Mouse (Mus musculus) lung, postnatal 0 days (tissue): Measurements from ENCODE around the gene Ccdc120. TPM values are rescaled to one million over a fixed set of nuclear protein-coding genes. Genes with fewer than 3 reads are reported as not detected.

Source experiments
- ATAC-seq: fragments of 200-750 bp; cut with Nextera tagmentation; 2 replicates; pipeline ENCODE4 v1.8.0; 2017; ENCODE audit warnings: moderate library complexity
- DNase-seq: peaks from one replicate; pipeline ENCODE4 v3.0.0-alpha.2; 2016; ENCODE audit warnings: low spot score
- H3K27ac ChIP-seq: fragments of 300-500 bp; sonication (generic); 2 replicates; pipeline ENCODE4 v1.5.1; 2014; ENCODE audit warnings: antibody characterized with exemption, mild to moderate bottlenecking, low read length, mixed read lengths
- H3K27me3 ChIP-seq: fragments of 300-500 bp; sonication (generic); replicated peaks from 2 replicates; pipeline ENCODE4 v1.6.1; 2014; ENCODE audit warnings: low read length, mixed read lengths; ENCODE audit not compliant: insufficient read depth
- H3K36me3 ChIP-seq: fragments of 300-500 bp; sonication (generic); 2 replicates; pipeline ENCODE4 v1.6.1; 2014; ENCODE audit warnings: low read length, mixed read lengths; ENCODE audit not compliant: insufficient read depth
- H3K4me1 ChIP-seq: fragments of 300-500 bp; sonication (generic); 2 replicates; pipeline ENCODE4 v1.6.1; 2014; ENCODE audit warnings: antibody characterized with exemption, low read depth, low read length, mixed read lengths; ENCODE audit not compliant: insufficient read depth
- H3K4me2 ChIP-seq: fragments of 300-500 bp; sonication (generic); replicated peaks from 2 replicates; pipeline ENCODE4 v1.6.1; 2014; ENCODE audit warnings: low read depth, mild to moderate bottlenecking, low read length, moderate library complexity, mixed read lengths
- H3K4me3 ChIP-seq: fragments of 300-500 bp; sonication (generic); 2 replicates; pipeline ENCODE4 v1.5.1; 2014; ENCODE audit warnings: low read depth, low read length
- H3K9ac ChIP-seq: fragments of 300-500 bp; sonication (generic); replicated peaks from 2 replicates; pipeline ENCODE4 v1.6.1; 2014; ENCODE audit warnings: low read depth, mild to moderate bottlenecking
- H3K9me3 ChIP-seq: fragments of 300-500 bp; sonication (generic); 2 replicates; pipeline ENCODE4 v1.6.1; 2016; ENCODE audit warnings: low read length, mixed read lengths
- CTCF ChIP-seq: IDR thresholded peaks from 2 replicates; pipeline ENCODE4 v1.5.1; 2016; ENCODE audit warnings: antibody characterized with exemption, mild to moderate bottlenecking
- EP300 ChIP-seq: IDR thresholded peaks from 2 replicates; pipeline ENCODE4 v1.6.1; 2016; ENCODE audit warnings: antibody characterized with exemption, mild to moderate bottlenecking, control low read depth
- WGBS: fragments of 180-500 bp; shearing (Covaris S2); extraction: QIAGEN DNeasy Blood & Tissue Kit; methylation state at CpG from one replicate; pipeline ENCODE4 v1.1.7; 2014; 5-methylcytosine and 5-hydroxymethylcytosine counted together
- polyA plus RNA-seq: library from polyadenylated mRNA; unstranded; fragments of >200 nt; fragmentation: Nextera tagmentation; extraction: Ambion mirVana; gene quantifications from 2 replicates; pipeline ENCODE4 v1.2.1, GENCODE M21; 2015

Gene Ccdc120
- polyA plus RNA-seq, result 26.4 and 28.2 TPM in 2 replicates

GRCm38 (mm10) chrX:7750432-7751116 is at the start of gene Ccdc120:
Gene Ccdc120, minus strand, starts transcription at chrX:7750905.
- no peaks in the 10 kb centered on the region for H3K27me3 ChIP-seq
- H3K4me2 ChIP-seq, result peak within 1 kb of the TSS; percentile 64
- H3K4me1 ChIP-seq, result no peaks in the 10 kb centered on the region
- H3K9me3 ChIP-seq, result no peaks in the 10 kb centered on the region
- WGBS, result 8% methylated on average over 18 of the region's 56 CpGs
- TF ChIP-seq EP300, result no peak
- TF ChIP-seq CTCF, result no peak
- ATAC-seq (peak; percentile 58), DNase-seq (peak; percentile 71)
- peak within 1 kb of the TSS; percentile 52 for H3K4me3 ChIP-seq
- H3K27ac ChIP-seq, result no peak within 1 kb of the TSS
- no peak within 1 kb of the TSS for H3K9ac ChIP-seq
- no peaks in the 10 kb centered on the region for H3K36me3 ChIP-seq

DNA sequence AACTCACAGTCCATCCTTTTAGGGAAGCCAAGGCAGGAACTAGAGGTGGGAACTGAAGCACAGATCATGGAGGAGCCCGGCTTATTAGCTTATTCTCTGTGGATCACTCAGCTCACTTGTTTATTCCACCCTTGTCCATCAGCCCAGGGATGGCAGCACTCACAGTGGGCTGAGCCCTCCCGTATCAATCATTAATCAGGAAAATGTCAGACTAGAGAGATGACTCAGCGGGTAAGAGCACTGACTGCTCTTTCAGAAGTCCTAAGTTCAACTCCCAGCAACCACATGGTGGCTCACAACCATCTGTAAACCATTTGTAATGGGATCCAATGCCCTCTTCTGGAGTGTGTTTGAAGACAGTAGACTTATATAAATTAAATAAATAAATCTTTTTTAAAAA is 46.6 kb upstream of the Ccdc120 start:
- WGBS, result 73% methylated on average over 3 of the region's 3 CpGs
- Histone ChIP-seq H3K4me2 (no peak overlapping the region), H3K27ac (no peak overlapping the region), H3K27me3 (no peaks in the 10 kb centered on the region), H3K36me3 (no peaks in the 10 kb centered on the region), H3K9me3 (no peaks in the 10 kb centered on the region), H3K4me3 (no peak overlapping the region), H3K9ac (no peak overlapping the region), H3K4me1 (no peaks in the 10 kb centered on the region)
- no peak for TF ChIP-seq CTCF
- no peak for TF ChIP-seq EP300
- DNase-seq (no peak), ATAC-seq (no peak)

- Histone ChIP-seq H3K27me3 (no peaks in the 10 kb centered on the region), H3K4me2 (no peak overlapping the region), H3K9me3 (no peaks in the 10 kb centered on the region), H3K36me3 (no peaks in the 10 kb centered on the region), H3K9ac (no peak overlapping the region), H3K27ac (no peak overlapping the region), H3K4me1 (no peaks in the 10 kb centered on the region; the same call in 1 of the 2 replicates), H3K4me3 (no peak overlapping the region)
- 31% methylated on average over 7 of the region's 7 CpGs for WGBS
- ATAC-seq, result no peak
- TF ChIP-seq EP300 (no peak), CTCF (no peak)
- DNase-seq, result no peak
These were observed 44.3 kb upstream of the Ccdc120 start for GRCm38 (mm10) chrX:7795016-7795415.

DNA sequence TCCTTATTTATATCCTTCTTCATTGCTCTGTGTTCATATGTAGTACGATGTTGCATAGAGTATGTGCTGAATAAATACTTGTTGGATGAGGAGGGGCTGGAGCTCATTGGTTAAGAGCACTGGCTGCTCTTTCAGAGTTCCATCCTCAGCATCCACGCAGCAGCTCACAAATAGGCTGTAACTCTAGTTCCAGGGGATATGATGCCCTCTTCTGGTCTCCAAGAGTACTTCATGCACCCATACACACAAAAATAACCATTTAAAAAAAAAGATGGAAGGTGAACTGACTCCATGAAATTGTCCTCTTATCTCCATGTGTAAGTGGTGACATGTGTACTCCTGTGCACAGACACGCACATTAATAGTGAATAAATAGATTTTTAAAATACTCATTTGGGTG is 42.7 kb upstream of the Ccdc120 start:
- TF ChIP-seq EP300, result no peak
- TF ChIP-seq CTCF, result peak; percentile 53
- H3K9me3 ChIP-seq, result no peaks in the 10 kb centered on the region
- no peak overlapping the region for H3K4me2 ChIP-seq
- H3K36me3 ChIP-seq, result no peaks in the 10 kb centered on the region
- no peaks in the 10 kb centered on the region for H3K27me3 ChIP-seq
- H3K27ac ChIP-seq, result no peak overlapping the region
- no peak for ATAC-seq
- no peak overlapping the region for H3K9ac ChIP-seq
- DNase-seq, result peak; percentile 47
- 31% methylated on average over 3 of the region's 3 CpGs for WGBS
- no peak overlapping the region for H3K4me3 ChIP-seq
- no peaks in the 10 kb centered on the region; the same call in 1 of the 2 replicates for H3K4me1 ChIP-seq

GRCm38 (mm10) chrX:7790309-7790708 is 39.6 kb upstream of the Ccdc120 start:
- Histone ChIP-seq H3K4me1 (no peaks in the 10 kb centered on the region; the same call in 1 of the 2 replicates), H3K27ac (no peak overlapping the region), H3K36me3 (no peaks in the 10 kb centered on the region), H3K27me3 (no peaks in the 10 kb centered on the region), H3K4me2 (peak overlapping the region; percentile 47), H3K4me3 (peak overlapping the region; percentile 45), H3K9ac (0 out of 2 replicates have a peak overlapping the region, but pooled peaks have one; percentile 34), H3K9me3 (no peaks in the 10 kb centered on the region)
- 18% methylated on average over 5 of the region's 5 CpGs for WGBS
- DNase-seq, result no peak
- no peak for TF ChIP-seq CTCF
- no peak for TF ChIP-seq EP300
- no peak for ATAC-seq

DNA sequence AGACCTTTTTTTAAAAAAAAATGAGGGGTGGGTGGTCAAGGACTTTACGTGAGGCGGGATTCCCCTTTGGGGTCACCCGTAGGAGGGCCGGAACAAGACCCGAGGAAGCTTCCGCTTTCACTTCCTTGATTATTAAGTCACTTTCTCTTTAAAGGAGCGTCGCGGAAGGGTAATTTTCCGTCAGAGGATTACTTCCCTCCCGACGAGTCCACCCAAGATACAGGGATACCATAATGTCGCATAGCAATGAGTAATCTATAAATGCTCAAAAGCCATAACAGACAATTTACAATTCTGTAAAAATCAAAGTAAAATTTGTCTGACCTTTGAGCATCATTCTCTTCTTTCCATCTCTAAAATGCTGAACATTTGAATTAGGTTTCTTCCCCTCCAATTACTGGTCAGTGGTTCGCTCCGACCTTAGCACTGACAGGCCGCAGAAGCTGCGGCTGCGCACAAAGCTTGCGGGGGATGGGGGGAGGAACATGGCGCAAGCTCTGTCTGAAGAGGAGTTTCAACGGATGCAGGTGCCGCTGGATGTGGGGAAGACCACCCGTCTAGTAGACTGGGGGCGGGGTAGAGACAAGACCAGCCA is 38.9 kb upstream of the Ccdc120 start, which contains the start of gene Gripap1:
TSS of gene Gripap1 (plus strand) at position 224 of the 595 bp plus-strand sequence.
- Histone ChIP-seq H3K36me3 (no peaks in the 10 kb centered on the region), H3K9ac (0 out of 2 replicates have a peak within 1 kb of the TSS, but pooled peaks have one; percentile 34), H3K27ac (no peak within 1 kb of the TSS; the same call in 1 of the 2 replicates), H3K4me1 (no peaks in the 10 kb centered on the region; the same call in 1 of the 2 replicates), H3K4me2 (peak within 1 kb of the TSS; percentile 47), H3K4me3 (peak within 1 kb of the TSS; percentile 45), H3K27me3 (no peaks in the 10 kb centered on the region), H3K9me3 (no peaks in the 10 kb centered on the region)
- 14% methylated on average over 24 of the region's 24 CpGs for WGBS
- TF ChIP-seq EP300 (peak; percentile 47; the same call in 1 of the 2 replicates), CTCF (no peak)
- peak; percentile 95 for DNase-seq
- ATAC-seq, result peak; percentile 94
